Mouse (Mus musculus): Measurements from ENCODE around the gene Mettl1. TPM values are rescaled to one million over a fixed set of nuclear protein-coding genes. Genes with fewer than 3 reads are reported as not detected.
A peak's percentile ranks its signal among the peaks of the same experiment; 100 is the strongest.

Gene Mettl1
- polyA plus RNA-seq, 1 experiment from 2014 or later = 29.3 TPM

MicroRNAs within 50 kb of the gene (microRNA counts, 519-probe panel; counts per million panel counts)
- microRNA mmu-miR-26a = 2,614 counts per million, percentile 62 among the panel's probes with 10 or more counts
- 177 counts per million, percentile 53 among the panel's probes with 10 or more counts for microRNA mmu-miR-546

Small RNAs within 50 kb of the gene (microRNA-seq; reads per million reads assigned to microRNA genes)
- gene Mir26a-2 (44.3 reads per million, percentile 41 among the genes with 10 or more reads in this experiment), gene Mir546 (not detected)

Other genes starting within 250 kb of the Mettl1 start
- gene Atp23, start 140.1 kb upstream of the Mettl1 start, polyA plus RNA-seq (2015; fragmentation: Nextera tagmentation; extraction: Ambion mirVana) = 9.0 and 9.9 TPM in 2 replicates
- 27.8 and 30.9 TPM in 2 replicates for gene Ctdsp2, start 62.7 kb upstream of the Mettl1 start, polyA plus RNA-seq (2015; fragmentation: Nextera tagmentation; extraction: Ambion mirVana)
- 0.15 and 0.19 TPM in 2 replicates for gene Avil, start 40.7 kb upstream of the Mettl1 start, polyA plus RNA-seq (2015; fragmentation: Nextera tagmentation; extraction: Ambion mirVana)
- 74.7 and 78.4 TPM in 2 replicates for gene Tsfm, start 10.6 kb upstream of the Mettl1 start, polyA plus RNA-seq (2015; fragmentation: Nextera tagmentation; extraction: Ambion mirVana)
- 0.08 and 0.14 TPM in 2 replicates for gene Eef1akmt3, start 99 bp downstream of the Mettl1 start, polyA plus RNA-seq (2015; fragmentation: Nextera tagmentation; extraction: Ambion mirVana)
- gene Cyp27b1, start 6.8 kb downstream of the Mettl1 start, polyA plus RNA-seq (2015; fragmentation: Nextera tagmentation; extraction: Ambion mirVana) = 0.06 TPM in 1 of 2 replicates, not detected in the other
- gene March9, start 18.8 kb downstream of the Mettl1 start, polyA plus RNA-seq (2015; fragmentation: Nextera tagmentation; extraction: Ambion mirVana) = 4.0 and 4.5 TPM in 2 replicates
- gene Cdk4, start 22.1 kb downstream of the Mettl1 start, polyA plus RNA-seq (2015; fragmentation: Nextera tagmentation; extraction: Ambion mirVana) = 2,414 and 2,431 TPM in 2 replicates
- gene Tspan31, start 28.9 kb downstream of the Mettl1 start, polyA plus RNA-seq (2015; fragmentation: Nextera tagmentation; extraction: Ambion mirVana) = 133 and 141 TPM in 2 replicates
- 1.5 and 1.7 TPM in 2 replicates for gene Agap2, start 33.9 kb downstream of the Mettl1 start, polyA plus RNA-seq (2015; fragmentation: Nextera tagmentation; extraction: Ambion mirVana)
- gene Os9, start 79.7 kb downstream of the Mettl1 start, polyA plus RNA-seq (2015; fragmentation: Nextera tagmentation; extraction: Ambion mirVana) = 94.8 and 101 TPM in 2 replicates
- 15.7 and 16.7 TPM in 2 replicates for gene B4galnt1, start 123.8 kb downstream of the Mettl1 start, polyA plus RNA-seq (2015; fragmentation: Nextera tagmentation; extraction: Ambion mirVana)
- 0.93 and 1.1 TPM in 2 replicates for gene Slc26a10, start 139.2 kb downstream of the Mettl1 start, polyA plus RNA-seq (2015; fragmentation: Nextera tagmentation; extraction: Ambion mirVana)
- 24.3 and 25.8 TPM in 2 replicates for gene Arhgef25, start 148.7 kb downstream of the Mettl1 start, polyA plus RNA-seq (2015; fragmentation: Nextera tagmentation; extraction: Ambion mirVana)
- 150 and 155 TPM in 2 replicates for gene Dtx3, start 154.3 kb downstream of the Mettl1 start, polyA plus RNA-seq (2015; fragmentation: Nextera tagmentation; extraction: Ambion mirVana)
- gene Pip4k2c, start 170.2 kb downstream of the Mettl1 start, polyA plus RNA-seq (2015; fragmentation: Nextera tagmentation; extraction: Ambion mirVana) = 18.8 and 19.5 TPM in 2 replicates
- gene Kif5a, start 221.9 kb downstream of the Mettl1 start, polyA plus RNA-seq (2015; fragmentation: Nextera tagmentation; extraction: Ambion mirVana) = 45.4 and 47.6 TPM in 2 replicates
- 262 and 282 TPM in 2 replicates for gene Dctn2, start 225.0 kb downstream of the Mettl1 start, polyA plus RNA-seq (2015; fragmentation: Nextera tagmentation; extraction: Ambion mirVana)
- gene Mbd6, start 247.6 kb downstream of the Mettl1 start, polyA plus RNA-seq (2015; fragmentation: Nextera tagmentation; extraction: Ambion mirVana) = 13.6 and 16.7 TPM in 2 replicates